Mouse (Mus musculus) testis, adult 2 months (tissue): ENCODE measurements at regions not wholly inside any gene's neighbourhood (a gene's known extent, or its start where the extent isn't known, plus 50 kb on each side); places are given as distances from the start of the nearest gene placed in this dataset.

Experiments used
- CTCF ChIP-seq: fragments of 200-500 bp; IDR thresholded peaks from 2 replicates; pipeline ENCODE4 v1.5.1; 2012; ENCODE audit warnings: low read depth, mild to moderate bottlenecking, inconsistent platforms, low read length, moderate library complexity; ENCODE audit not compliant: control insufficient read depth, insufficient read depth, insufficient replicate concordance
- POLR2A ChIP-seq: fragments of 200-500 bp; IDR thresholded peaks from 2 replicates; pipeline ENCODE4 v1.6.1; 2012; ENCODE audit warnings: low read depth, mild to moderate bottlenecking, inconsistent platforms, low read length, moderate library complexity; ENCODE audit not compliant: control insufficient read depth

DNA sequence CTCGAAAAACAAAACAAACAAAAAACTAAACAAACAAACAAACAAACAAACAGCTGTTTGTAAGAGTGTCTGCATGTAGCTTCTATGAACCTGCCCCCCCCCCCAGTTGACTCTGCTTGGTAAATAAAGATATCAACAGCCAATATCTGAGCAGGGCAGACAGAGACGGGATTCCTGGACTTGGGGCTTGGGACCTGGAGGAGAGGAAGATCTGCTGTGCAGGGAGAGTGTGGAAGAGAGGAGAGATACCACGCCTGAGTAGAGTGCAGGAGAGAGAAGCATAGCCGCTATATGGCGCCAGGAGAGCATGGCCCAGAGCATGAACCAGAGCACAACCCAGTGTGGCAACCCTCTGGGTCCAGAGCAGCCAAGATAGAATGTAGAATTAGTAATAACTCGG lies 811.9 kb upstream of the Tenm4 start:
- TF ChIP-seq POLR2A (no peak), CTCF (no peak)
